Mouse (Mus musculus): ENCODE results near the gene Selenoi.

DNA sequence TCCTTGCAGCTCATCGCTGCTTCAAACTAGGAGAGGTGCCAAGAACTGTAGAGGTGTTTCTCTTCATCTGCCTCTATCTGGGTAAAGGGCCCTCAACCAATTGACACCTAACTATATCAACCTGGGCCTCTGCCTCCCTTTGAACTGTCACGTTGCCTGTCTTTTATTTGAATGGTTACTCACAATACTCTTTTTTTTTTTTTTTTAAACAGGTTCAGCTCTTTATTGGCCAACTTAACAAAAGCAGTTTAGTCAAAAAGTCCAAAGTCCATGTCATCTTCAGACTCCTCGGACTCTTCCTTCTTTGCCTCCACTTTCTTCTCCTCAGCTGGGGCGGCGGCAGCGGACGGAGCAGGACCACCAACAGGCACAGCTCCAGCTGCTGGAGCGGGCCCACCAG, 11.7 kb upstream of the Selenoi start:
- no peak for TF ChIP-seq CTCF (IDR thresholded peaks at IDR 0.05; ENCODE audit: borderline replicate concordance, extremely low read depth, insufficient read depth, insufficient read length)
- TF ChIP-seq POLR2A (IDR thresholded peaks at IDR 0.05; ENCODE audit: borderline replicate concordance, extremely low read depth, insufficient read depth, insufficient read length, poor library complexity, severe bottlenecking): no peak
